Mouse (Mus musculus) telencephalon, adult 2 months (tissue): ENCODE measurements around the gene H2afj.
"Not testable (repeated sequence)": the region's sequence is repeated elsewhere in the genome, so short reads cannot be mapped to it uniquely, and the experiment has no call there.

Experiments
- DNase-seq: peaks from one replicate; pipeline ENCODE4 v3.0.0-alpha.2; 2011; ENCODE audit warnings: low read depth, low spot score

H2afj gene

DNA sequence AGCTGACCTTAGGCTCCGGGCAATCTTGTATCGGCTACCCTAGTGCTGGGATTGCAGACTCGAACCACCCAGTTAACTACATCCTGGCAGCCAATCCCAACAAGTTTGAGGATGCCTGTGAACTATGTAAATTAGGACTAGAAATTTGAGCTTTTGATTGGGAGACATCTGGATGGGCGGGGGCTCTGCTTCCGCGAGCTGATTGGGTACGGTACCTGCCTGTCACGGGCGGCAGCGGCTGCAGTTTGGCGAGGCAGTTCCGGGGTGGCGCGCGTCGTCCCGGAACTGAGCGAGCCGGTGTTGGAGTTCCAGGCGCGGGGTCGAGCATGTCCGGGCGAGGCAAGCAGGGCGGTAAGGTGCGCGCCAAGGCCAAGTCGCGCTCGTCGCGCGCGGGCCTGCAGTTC, at the start of gene H2afj:
Gene H2afj, plus strand, starts transcription at position 231 of the 404 bp plus-strand sequence.
- DNase-seq, result peak; percentile 95

DNA sequence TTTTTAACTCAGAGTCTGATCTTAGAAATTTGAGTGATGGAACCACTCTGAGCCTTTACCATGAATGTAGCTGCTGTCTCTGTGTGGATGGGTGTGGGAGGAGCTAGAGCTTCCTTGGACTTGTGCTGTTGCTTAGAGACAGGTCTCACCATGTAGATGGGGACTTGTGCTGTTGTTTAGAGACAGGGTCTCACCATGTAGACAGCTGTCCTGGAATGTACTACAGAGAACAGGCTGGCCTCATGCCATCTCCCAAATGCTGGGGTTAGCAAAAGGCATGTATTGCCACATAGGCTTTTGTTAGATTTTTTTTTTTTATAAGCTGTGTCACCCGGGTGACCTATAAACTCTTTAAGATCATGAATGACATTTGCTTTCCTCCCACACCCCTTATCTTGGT, 44.1 kb upstream of the H2afj start:
- DNase-seq, result no peak

DNA sequence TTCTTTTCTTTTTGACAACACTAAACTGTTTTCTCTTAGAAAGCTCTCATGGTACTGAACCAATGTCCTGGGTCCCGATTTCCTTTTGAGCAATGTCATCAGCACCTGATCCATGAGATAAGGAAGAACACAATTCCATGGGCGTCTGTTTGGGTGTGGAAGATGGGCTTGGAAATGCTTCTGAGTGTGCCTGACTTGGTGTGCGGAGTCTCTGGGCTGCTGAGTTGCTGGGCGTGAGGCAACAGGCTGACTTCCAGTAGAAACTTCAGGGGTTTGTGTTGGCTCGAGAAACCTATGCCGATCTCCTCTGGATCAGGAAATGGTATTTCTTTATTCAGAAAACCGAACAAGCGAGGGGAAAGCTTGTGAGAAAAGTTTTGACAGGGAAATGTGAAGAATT, 38.9 kb upstream of the H2afj start:
- DNase-seq, result no peak

DNA sequence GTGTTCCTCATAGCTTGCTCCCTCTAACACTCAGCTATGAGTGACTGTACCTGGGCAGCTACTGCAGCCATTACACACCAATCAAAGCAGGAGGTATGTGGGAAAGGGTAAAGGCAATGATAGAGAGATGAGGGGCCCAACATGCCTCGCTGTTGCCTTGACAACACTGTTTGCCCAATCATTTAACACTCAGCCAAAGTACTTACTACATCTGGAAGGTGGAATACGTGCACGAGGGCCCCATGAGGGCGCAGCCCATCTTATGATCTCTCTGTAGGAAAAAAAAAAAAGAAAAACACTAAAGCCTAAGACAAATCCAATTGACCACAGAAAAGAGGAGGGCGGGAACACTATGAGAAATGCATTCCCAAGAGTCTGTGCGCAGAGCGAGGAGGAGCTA, 38.2 kb upstream of the H2afj start:
- DNase-seq, result no peak

DNA sequence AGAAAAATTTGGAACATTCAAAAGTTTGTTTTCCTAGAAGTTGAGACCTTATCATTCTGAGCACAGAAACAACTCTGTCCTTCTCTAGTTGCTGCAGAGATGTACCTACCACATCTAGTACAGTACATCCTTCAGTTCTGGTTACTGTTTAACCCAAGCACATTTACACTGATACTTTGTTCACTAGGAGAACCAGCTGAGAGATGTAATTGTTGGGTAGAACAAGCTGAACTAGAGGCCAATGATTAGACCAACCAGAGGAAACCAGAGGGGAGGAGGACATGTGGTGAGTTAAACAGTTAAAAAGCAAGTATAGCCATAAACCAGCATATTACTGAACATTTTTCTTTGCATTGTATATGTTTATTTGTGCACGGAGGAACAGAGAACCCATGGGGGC, 31.7 kb upstream of the H2afj start:
- DNase-seq, result no peak

DNA sequence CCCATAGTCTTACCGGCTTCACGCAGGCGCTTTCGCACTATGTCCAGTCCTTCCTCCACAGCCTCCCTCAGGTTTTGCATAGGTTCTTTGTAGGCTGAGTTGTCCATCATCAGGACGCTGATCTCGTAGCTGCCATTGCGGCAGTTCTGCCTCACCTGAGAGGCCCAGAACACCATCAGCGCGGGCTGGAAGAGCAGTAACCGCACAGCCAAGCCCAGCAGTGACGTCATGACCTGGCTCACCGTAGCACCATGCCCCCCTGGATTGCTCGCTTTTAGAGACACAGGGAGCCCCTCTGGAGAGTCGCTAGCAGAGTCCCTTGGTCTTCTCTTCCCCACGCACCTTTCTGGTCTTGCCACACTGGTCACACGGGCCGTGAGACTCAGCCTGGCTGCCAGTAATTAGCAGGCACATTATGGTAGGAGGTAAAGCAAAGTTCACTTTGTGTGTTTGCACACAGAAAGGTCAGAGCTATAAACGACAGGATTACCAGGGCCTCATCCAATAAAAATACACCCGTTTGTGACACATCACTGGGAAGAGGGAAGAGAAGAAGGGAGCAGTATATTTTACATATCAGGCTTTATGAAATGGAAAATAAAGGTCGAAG, 26.6 kb upstream of the H2afj start, which contains the start of gene Gucy2c:
Gene Gucy2c, minus strand, starts transcription at position 389 of the 610 bp plus-strand sequence.
- DNase-seq, result no peak

DNA sequence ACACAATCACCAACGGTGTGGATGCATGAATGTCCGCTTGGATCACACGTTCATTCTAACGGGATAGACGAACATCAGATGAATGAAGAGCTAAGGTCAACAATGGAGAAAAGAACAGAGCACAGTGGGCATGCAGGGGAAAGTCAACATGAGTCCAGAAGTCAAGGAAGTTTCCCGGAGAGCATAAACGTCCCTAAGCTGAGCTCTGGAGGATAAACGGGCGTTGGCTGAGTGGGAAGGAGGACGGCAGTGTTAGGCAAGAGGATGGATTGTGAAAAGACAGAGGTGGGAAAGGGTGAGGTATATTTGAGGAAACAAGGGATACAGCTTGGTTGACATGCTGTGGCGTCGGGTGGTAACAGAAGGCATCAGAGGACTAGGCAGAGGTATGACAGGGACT, 25.9 kb upstream of the H2afj start:
- DNase-seq, result no peak

DNA sequence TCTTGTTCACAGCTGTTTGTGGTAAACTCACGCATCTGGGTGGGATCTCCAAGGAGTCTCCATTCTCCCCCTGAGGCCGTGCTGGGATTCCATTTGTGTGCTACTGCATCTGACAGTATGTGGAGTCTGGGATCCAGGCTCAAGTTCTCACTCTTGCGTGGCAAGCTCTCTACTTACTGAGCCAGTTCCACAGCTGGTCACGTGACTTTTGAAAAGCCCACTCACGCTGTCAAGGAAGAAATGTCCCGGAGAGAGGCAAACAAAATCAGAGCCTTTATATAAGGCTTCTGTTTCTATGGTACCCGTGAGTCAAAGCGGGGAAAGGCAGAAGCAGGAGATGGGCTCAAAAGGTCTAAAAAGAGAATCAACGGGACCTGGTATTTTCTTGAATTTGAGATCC, 25.3 kb upstream of the H2afj start:
- no peak for DNase-seq

DNA sequence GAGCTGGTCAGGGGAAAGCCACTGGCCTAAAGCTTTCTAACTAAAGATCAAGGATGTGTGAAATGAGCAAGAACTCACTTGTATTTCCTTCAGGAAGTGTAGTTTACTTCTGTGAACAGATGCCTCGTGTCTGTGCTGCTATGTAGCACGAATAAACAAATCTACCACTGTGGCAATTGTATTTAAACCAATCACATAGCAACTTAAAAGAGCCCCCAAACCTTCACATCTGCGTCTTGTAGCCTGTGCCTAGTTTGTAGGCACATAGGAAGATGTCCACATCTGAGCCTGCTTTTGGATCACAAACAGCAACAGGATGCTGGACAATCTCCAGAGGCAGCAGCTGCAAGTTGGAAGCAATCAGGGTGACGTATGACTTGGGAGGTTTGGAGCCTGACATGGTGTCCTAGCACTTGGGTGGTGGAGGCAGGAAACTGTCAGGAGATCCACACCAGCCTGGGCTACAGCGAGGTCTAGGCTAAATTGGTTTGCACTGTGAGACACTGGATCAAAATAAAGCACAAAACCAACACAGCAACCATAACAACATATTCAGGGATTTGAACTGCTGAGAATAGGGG, 18.6 kb upstream of the H2afj start:
- no peak for DNase-seq

DNA sequence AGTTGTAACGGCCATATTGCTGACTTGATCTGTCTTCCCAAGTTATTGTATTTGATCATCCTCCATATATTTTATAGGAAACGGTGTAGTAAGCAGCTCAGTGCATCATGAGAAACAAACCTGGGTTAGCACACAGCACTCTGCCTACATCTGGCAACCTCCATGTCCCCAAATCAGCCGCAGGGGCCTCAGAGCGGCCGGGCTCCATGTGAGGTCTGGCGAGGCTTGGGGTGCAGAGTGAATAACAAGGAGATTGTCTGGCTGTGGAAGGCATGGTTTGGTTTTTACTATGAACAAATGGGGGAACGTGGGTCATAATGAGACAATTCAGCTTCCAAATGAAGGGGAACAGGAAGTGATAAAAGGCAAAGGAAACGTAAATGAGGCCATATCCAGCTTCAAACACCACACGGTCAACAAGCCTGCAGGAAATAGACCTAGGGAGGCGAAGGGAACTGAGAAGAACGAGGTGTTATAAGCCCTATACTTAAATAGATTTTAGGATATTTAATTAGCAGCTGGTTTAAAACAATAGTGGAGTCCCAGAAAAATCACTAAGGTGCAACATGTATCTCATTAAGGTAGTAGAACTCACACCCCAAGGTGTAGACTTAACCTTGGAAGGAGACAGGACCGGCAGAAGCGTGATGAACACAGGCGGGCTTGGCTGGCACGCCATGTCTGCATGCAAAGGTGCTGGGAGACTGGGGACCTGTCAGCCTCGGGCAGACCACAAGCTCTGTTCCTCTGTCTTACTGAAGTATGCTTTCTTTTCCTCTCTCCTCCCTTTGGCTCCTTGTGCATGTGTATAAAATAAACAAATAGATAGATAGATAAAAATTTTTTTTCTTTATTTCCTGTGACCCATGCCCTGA, 14.9 kb upstream of the H2afj start:
- DNase-seq, result no peak

DNA sequence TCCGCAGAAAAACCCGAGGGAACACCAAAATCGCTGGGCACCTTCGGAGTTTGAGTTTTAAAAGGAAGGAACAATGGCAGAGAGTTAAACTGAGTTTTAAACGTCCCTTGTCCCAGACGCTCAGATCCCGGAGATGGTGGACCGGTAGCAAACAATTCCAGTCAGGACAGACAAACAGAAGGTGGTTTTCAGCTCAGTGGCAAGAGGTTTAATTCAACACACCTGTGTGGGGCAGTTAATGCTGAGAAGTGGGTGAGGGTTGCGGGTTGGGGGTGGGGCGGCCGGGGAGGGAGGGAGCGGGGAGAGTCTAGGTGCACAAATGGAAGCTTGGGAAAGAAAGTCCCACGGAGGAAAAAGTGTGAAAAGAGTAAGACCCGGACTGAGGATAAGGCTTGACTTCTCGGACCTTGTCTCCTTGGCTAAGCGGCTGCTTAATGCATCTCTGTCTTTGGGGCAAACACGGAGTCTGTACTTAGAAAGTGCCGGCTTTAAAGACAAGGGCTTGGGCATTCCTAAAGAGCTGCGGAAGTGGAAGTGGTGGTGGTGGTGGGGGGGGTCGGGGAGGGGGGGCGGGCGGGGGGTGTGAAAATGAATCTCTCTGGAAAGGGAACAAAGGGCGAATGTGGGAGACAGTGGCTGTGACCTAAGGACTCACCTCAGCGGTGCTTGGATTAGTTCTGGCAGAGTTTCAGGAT, 14.1 kb upstream of the H2afj start:
- no peak for DNase-seq

DNA sequence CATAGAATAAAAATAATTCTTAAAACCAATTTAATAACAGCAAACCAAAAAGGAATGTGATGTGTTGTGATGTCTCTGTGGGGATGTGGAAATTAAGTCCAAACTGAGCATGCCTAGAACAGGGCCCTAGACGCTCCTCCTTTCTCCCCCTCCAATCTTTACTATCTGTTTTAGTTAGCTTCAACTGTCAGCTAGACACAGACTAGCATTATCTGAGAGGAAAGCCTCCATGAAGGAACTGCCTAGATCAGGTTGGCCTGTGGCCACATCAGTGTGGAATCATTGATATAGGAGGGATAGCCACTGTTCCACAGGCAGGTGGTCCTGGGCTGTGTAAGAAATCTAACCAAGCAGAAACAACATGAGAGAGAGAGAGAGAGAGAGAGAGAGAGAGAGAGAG, 12.9 kb upstream of the H2afj start:
- no peak for DNase-seq

DNA sequence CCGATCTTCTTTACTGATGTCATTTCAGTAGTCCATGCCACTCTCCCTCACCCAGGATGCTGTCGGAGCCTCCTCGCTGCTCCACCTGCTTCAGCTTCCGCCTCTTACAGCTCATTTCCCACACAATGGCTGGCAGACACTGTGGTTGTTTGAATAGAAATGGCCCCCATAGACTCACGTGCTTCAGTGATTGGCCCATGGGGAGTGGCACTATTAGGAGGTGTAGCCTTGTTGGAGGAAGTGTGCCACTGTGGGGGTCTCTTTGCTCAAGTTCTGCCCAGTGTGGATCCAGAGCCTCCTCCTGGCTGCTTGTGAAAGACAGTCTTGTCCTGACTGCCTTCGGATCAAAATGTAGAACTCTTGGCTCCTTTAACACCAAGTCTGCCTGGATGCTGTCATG, 12.2 kb upstream of the H2afj start:
- DNase-seq, result no peak

DNA sequence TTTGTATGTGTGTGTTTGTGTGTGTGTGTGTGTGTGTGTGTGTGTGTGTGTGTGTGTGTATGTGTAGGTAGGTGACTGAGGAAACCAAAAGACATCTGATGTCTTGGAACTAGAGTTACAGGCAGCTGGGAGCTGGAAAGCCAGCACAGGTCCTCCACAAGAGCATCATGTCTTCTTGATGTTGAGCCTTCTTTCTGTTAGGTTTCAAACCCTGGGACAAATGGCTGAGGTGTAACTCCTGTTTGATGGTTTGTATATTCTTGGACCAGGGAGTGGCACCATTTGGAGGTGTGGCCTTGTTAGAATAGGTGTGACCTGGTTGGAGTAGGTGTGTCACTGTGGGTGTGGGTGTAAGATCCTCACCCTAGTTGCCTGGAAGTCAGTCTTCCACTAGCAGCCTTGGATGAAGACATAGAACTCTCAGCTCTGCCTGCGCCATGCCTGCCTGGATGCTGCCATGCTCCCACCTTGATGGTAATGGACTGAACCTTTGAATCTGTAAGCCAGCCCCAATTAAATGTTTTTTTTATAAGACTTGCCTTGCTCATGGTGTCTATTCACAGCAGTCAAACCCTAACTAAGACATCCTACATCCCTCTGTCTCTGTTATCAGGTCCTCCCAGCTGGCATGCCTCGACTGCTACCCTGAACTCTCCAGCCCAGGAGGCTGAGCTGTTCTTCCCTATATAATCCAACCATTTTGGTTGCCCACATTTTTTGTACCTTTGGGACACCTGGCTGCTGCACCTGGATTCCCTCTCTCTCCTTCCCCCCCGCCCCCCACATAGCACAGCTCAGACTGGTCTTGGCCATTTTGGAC, 10.0 kb upstream of the H2afj start:
- not testable (repeated sequence) for DNase-seq

DNA sequence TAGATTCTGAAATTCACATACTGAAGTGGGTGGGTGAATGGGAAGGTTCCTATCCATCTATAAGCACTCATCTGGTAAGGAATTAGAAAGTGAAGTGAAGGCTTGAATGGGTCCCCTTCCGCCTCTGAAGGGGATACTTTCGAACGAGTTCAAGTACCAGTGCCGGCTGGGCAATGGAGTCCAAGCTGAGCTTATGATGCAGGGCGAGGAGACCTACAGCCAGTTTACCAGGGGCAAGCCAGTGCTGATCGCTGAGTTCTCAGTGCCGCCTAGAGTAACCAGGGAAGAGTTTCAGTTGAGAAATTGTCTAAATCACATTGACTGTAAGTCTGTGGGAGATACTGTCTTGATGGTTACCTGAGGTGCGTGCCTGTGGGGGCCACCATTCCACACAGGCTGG, 7.3 kb upstream of the H2afj start:
- no peak for DNase-seq

DNA sequence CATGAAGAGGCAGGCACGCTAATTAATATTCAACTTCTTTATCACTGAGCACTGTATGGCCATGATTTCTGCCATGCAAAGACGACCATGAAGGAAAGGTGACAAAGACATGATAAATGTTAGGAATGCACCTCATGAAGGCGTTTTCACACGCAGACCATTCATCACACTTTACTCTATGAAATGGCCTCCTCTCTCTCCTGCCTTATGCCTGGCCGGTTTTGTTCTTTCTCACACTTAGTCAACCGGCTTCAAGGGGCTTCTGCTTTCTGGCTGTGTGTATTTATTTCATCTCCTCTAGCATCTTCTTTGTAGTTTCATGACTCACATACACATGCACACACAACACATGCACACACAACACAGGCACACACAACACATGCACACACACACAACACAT, 6.8 kb upstream of the H2afj start:
- DNase-seq, result no peak

DNA sequence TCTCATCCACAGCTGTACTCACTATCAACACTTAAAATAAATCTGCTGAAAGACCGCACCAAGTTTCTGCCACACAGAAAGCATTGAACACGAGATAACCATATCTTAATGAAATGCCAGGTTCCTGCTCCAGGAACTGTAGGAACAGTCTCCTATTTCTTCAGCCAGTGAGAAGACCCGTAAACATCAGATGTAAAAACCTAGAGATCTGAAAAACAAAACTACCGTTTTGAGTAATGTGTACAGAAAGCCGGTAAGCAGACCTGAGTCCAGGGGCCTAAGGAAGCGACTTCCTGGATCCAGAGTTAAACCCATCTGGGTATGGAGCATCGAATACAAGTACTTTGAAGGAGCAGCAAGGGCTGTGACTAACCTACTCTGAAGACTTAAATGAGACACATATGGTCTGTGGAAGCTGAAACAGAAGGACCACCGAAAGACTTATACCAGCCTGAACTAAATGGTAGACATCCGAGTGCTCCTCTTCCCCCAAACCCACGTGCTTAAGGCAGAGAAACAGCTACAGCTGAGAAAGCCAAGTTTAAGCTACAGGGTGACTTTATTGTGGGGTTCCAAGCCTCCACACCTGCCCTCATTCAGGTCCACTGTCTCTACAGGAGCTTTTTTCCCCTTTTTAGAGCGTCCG, 4.8 kb upstream of the H2afj start:
- DNase-seq, result no peak

DNA sequence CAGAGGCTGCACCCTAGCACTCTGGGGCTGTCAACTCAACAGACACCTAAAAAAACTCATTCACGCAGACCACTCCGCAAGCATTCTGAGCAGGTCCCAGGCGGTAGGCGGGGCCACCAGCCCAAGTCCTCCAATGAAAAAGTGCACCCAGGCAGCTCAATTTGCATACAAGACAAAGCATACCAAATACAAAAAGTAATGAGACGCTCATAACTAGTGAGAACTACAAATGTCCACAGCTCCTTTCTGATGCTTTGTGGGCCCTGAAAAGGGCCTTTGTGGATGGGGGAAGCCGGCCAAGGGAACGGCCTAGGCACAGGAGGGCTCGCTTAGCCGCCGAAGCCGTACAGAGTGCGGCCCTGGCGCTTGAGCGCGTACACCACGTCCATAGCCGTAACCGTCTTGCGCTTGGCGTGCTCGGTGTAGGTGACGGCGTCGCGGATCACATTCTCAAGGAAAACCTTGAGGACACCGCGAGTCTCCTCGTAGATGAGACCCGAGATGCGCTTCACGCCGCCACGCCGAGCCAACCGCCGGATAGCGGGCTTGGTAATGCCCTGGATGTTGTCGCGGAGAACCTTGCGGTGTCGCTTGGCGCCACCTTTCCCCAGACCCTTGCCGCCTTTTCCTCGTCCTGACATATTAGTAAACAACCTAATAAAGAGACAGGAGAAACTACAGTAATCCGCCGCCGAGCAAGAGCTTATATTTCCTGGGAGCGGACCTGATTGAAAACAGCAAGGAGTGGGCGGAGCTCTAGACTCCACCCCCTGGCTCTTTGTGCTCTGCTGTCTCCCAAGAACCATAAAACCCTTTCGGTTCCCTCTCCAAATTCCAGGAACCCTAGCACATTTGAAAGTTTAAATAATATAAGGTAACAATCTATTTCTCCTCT, 4.1 kb upstream of the H2afj start, which contains the start of gene Hist4h4:
Gene Hist4h4, minus strand, starts transcription at position 677 of the 895 bp plus-strand sequence.
- DNase-seq, result peak; percentile 92

DNA sequence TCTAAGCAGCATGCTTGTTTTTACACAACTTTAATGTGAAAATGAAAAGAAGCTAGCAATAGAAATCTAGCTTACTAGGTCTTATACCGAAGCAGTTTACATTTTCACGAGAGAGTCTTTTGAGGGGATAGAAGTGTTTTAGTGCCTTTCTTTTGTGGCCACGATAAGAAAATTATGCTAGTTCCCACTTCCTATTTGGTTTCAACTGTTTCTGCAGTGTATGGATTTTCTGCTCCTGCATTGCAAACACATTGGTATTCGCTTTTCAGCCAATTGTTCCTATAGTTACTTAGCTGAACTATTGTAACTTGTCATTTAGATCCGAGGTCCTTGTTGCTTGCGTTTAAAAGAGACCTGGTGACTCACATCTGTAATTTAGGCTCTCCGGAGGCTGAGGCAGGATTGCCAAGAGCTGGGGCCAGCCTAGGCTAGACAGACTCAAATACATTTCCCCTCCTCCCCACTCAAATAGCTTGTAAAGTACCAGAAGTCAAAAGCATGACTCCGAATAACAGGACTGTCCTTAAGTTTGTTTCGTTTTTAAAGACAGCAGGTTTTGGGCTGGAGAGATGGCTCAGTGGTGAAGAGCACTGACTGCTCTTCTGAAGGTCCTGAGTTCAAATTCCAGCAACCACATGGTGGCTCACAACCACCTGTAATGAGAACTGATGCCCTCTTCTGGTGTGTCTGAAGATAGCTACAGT, 3.2 kb upstream of the H2afj start:
- DNase-seq, result no peak
